ENCODE assay signal across 17 mouse cellular contexts in the genomic region with DNA sequence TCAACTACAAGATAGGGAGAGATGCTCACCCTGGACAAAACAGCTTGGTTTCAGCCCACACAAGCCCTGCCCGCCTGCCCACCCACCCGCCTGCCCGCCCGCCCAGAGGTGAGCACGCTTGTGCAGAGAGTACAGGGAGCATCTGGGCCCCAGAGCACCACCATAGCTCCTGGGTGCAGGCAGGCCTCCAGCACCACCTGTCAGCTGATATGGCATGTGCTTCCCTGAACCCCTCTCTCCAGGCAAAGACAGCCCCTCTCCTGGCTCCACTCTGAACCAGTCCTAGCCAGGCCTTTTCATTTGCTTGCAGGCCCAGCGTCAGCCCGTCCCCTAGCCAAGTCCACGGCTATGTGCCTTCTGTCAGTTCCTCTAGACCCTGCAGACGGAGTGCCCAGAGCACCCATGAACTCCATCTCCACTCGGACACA. TPM values are rescaled to one million over a fixed set of nuclear protein-coding genes. Genes with fewer than 3 reads are reported as not detected.
A peak's percentile ranks its signal among the peaks of the same experiment; 100 is the strongest.
DNase-seq lines count a peak whose midpoint lies in the region; ATAC-seq and TF ChIP-seq lines count a peak whose summit lies in the region.
"Had no signal": no experiment of that assay in that cellular context is flagged by ENCODE, and none has a peak within 500 bp of the region (broad histone marks: within the 10 kb centered on the region; RNA-seq: fewer than 3 reads in every experiment).

No protein-coding gene starts in this region.

- no peak overlapping the region for H3K4me3 ChIP-seq in olfactory bulb, adult 2 months (ENCODE audit: insufficient read depth, low read depth, low read length)
- no peak overlapping the region for H3K4me3 ChIP-seq in forebrain, postnatal 0 days (ENCODE audit: low read depth, low read length)
- H3K4me3 ChIP-seq: limb, embryonic 12.5 days; neural tube, embryonic 13.5 days had no signal

- H3K27ac ChIP-seq in olfactory bulb, adult 2 months (ENCODE audit: insufficient read depth, low read depth, low read length): peak overlapping the region; percentile 32
- H3K27ac ChIP-seq in forebrain, postnatal 0 days (ENCODE audit: low read depth, low read length): no peak overlapping the region
- H3K27ac ChIP-seq: limb, embryonic 12.5 days; liver, embryonic 14.5 days; neural tube, embryonic 13.5 days had no signal

- peaks cover 68% of the 10 kb centered on the region for H3K4me1 ChIP-seq in olfactory bulb, adult 2 months (ENCODE audit: control insufficient read depth, insufficient read depth, low read length)
- H3K4me1 ChIP-seq in forebrain, postnatal 0 days (ENCODE audit: insufficient read depth): peaks cover 19% of the 10 kb centered on the region

- 58% methylated on average over 10 of the region's 10 CpGs for WGBS in olfactory bulb, adult 2 months
- WGBS in forebrain, postnatal 0 days: 74% methylated on average over 10 of the region's 10 CpGs

- TF ChIP-seq POLR2A in olfactory bulb, adult 2 months (IDR thresholded peaks at IDR 0.05; ENCODE audit: insufficient read depth, low read depth, low read length): no peak

- intact Hi-C loops in left cerebral cortex, postnatal 36 days (cut with DNase I): loop anchor here (1.0 kb wide), 2 partner anchors 14 to 21 kb away; no protein-coding TSS in a partner anchor

- peak; percentile 13 for ATAC-seq in frontal cortex, adult (ENCODE audit: low TSS enrichment)
- ATAC-seq in forebrain, postnatal 0 days: no peak; the same call in 1 of the 2 replicates

- no peak overlapping the region for H3K9ac ChIP-seq in forebrain, postnatal 0 days
- H3K9ac ChIP-seq: limb, embryonic 12.5 days; liver, embryonic 14.5 days; neural tube, embryonic 13.5 days had no signal

- H3K9me3 ChIP-seq in forebrain, postnatal 0 days (ENCODE audit: low read length): no peaks in the 10 kb centered on the region
- H3K9me3 ChIP-seq: limb, embryonic 12.5 days; neural tube, embryonic 13.5 days had no signal

- DNase-seq in frontal cortex, adult 2 months (ENCODE audit: extremely low spot score in 1 of 2, low spot score in 1 of 2): no peak
- DNase-seq in left cerebral cortex, postnatal 36 days (ENCODE audit: low spot score in 2 of 2): peak; percentile 49 to 53
- no peak for DNase-seq in left cerebral cortex, adult 18-20 months (ENCODE audit: low spot score in 2 of 2)
- DNase-seq in cerebellum, adult 9-10 months: peak; percentile 57
- no peak for DNase-seq in B cell, adult 2 months
- no peak for DNase-seq in forebrain, postnatal 0 days
- DNase-seq: adrenal gland, adult 8-10 months; gastrocnemius, postnatal 14 days; heart, postnatal 36 days; kidney, adult 2 months; kidney, postnatal 36 days; lung, postnatal 10 days had no signal

- no peak for TF ChIP-seq CTCF in olfactory bulb, adult 2 months (IDR thresholded peaks at IDR 0.05; ENCODE audit: insufficient read depth, low read depth, low read length)
- TF ChIP-seq CTCF in forebrain, postnatal 0 days (IDR thresholded peaks at IDR 0.05; ENCODE audit: low read depth): no peak

- H3K27me3 ChIP-seq in forebrain, postnatal 0 days (ENCODE audit: insufficient read depth, low read length): no peaks in the 10 kb centered on the region
- H3K27me3 ChIP-seq: limb, embryonic 12.5 days; neural tube, embryonic 13.5 days had no signal

- H3K36me3 ChIP-seq in forebrain, postnatal 0 days (ENCODE audit: insufficient read depth): peaks cover 15% of the 10 kb centered on the region; the same call in 1 of the 2 replicates

- H3K4me2 ChIP-seq in forebrain, postnatal 0 days (ENCODE audit: low read depth): no peak overlapping the region
- H3K4me2 ChIP-seq: limb, embryonic 12.5 days; neural tube, embryonic 13.5 days had no signal

RNA-seq across cellular contexts. Expression of a gene that starts 36.8 kb away (rescaled TPM):
- 10.3 and 11.7 TPM in 2 replicates for polyA plus RNA-seq in frontal cortex, adult 2 months (2012; rRNA removed)
- total RNA-seq in left cerebral cortex, postnatal 36 days (2021): 1 to 10 TPM; 7.8 to 8.3 TPM
- 1 to 10 TPM; 8.8 to 9.0 TPM for total RNA-seq in left cerebral cortex, adult 18-20 months (2021)
- polyA plus RNA-seq in olfactory bulb, adult 2 months (2012; ENCODE audit: insufficient read depth, insufficient read length, low replicate concordance, missing spikeins): not detected in 2 replicates
- 2.2 and 2.6 TPM in 2 replicates for total RNA-seq in forebrain, postnatal 0 days (2014; rRNA removed)
- polyA plus RNA-seq in forebrain, postnatal 0 days (2015; fragmentation: Nextera tagmentation; extraction: Ambion mirVana): 2.2 TPM in 2 replicates

Comparison
In these comparisons a context has a peak if more than half of its experiments do, and no peak if none do; other contexts are left out.
1. DNase-seq: peak in left cerebral cortex, postnatal 36 days (2 of 2) and cerebellum, adult 9-10 months (single experiment); none in frontal cortex, adult 2 months (0 of 2), left cerebral cortex, adult 18-20 months (0 of 2), B cell, adult 2 months (0 of 2) and forebrain, postnatal 0 days (single experiment).